Mouse (Mus musculus) MEL (cell line): ENCODE measurements at regions not wholly inside any gene's neighbourhood (a gene's known extent, or its start where the extent isn't known, plus 50 kb on each side); places are given as distances from the start of the nearest gene placed in this dataset.

Experiments
- CHD1 ChIP-seq: IDR thresholded peaks from 2 replicates; pipeline ENCODE4 v1.6.1; 2012; ENCODE audit warnings: low read depth, mild to moderate bottlenecking, inconsistent platforms, low read length, improper control_type of control experiment
- CTCF ChIP-seq, 3 experiments: IDR thresholded peaks in 2 of 3; conservative IDR thresholded peaks in 1 of 3; 2 replicates each; pipeline ENCODE4 v1.5.1; 2011 to 2012; ENCODE audit warnings: low read length in 3 of 3, low read depth in 2 of 3, mild to moderate bottlenecking in 2 of 3, improper control_type of control experiment in 1 of 3, inconsistent platforms in 1 of 3, mixed read lengths in 1 of 3, moderate library complexity in 1 of 3; ENCODE audit not compliant: control insufficient read depth in 1 of 3, insufficient read depth in 1 of 3, poor library complexity in 1 of 3, severe bottlenecking in 1 of 3
- E2F4 ChIP-seq: IDR thresholded peaks from 2 replicates; pipeline ENCODE4 v1.6.1; 2011; ENCODE audit warnings: low read depth, low read length, improper control_type of control experiment, borderline replicate concordance
- EP300 ChIP-seq, 2 experiments: IDR thresholded peaks; 2 replicates each; pipeline ENCODE4 v1.6.1; 2011; ENCODE audit warnings: improper control_type of control experiment in 2 of 2, low read length in 2 of 2, low read depth in 1 of 2, mild to moderate bottlenecking in 1 of 2
- MAFK ChIP-seq: IDR thresholded peaks from 2 replicates; pipeline ENCODE4 v1.6.1; 2011; ENCODE audit warnings: low read depth, mild to moderate bottlenecking, low read length, improper control_type of control experiment, borderline replicate concordance
- MYC ChIP-seq: IDR thresholded peaks from 2 replicates; pipeline ENCODE4 v1.6.1; 2011; ENCODE audit warnings: low read depth, mild to moderate bottlenecking, low read length, improper control_type of control experiment, moderate library complexity
- NRF1 ChIP-seq: IDR thresholded peaks from 2 replicates; pipeline ENCODE4 v1.6.1; 2014; ENCODE audit warnings: low read depth, mild to moderate bottlenecking, inconsistent platforms, low read length, improper control_type of control experiment, moderate library complexity; ENCODE audit not compliant: poor library complexity, insufficient read depth, severe bottlenecking
- TAL1 ChIP-seq: IDR thresholded peaks from 2 replicates; pipeline ENCODE4 v1.6.1; 2012; ENCODE audit warnings: mild to moderate bottlenecking, inconsistent platforms, low read length, moderate library complexity, mixed read lengths
- UBTF ChIP-seq: IDR thresholded peaks from 2 replicates; pipeline ENCODE4 v1.6.1; 2012; ENCODE audit warnings: low read depth, mild to moderate bottlenecking, inconsistent platforms, low read length, improper control_type of control experiment, moderate library complexity, borderline replicate concordance; ENCODE audit not compliant: insufficient read depth
- USF2 ChIP-seq, 2 experiments: IDR thresholded peaks; 2 replicates each; pipeline ENCODE4 v1.6.1; 2011 to 2012; ENCODE audit warnings: improper control_type of control experiment in 2 of 2, low read length in 2 of 2, borderline replicate concordance in 1 of 2, inconsistent platforms in 1 of 2, low read depth in 1 of 2, mild to moderate bottlenecking in 1 of 2; ENCODE audit not compliant: insufficient read depth in 1 of 2

- TF ChIP-seq EP300 (IDR thresholded peaks at IDR 0.05; ENCODE audit: low read depth in 1 of 2, low read length in 2 of 2) (no peak), NRF1 (no peak), CTCF (IDR thresholded peaks at IDR 0.05 in 2 of 3, conservative IDR thresholded peaks at IDR 0.05 in 1 of 3; ENCODE audit: control insufficient read depth in 1 of 3, insufficient read depth in 1 of 3, low read depth in 2 of 3, low read length in 3 of 3, poor library complexity in 1 of 3, severe bottlenecking in 1 of 3) (no peak), UBTF (no peak), MAFK (no peak), CHD1 (no peak), MYC (no peak), E2F4 (no peak), TAL1 (no peak), USF2 (IDR thresholded peaks at IDR 0.05; ENCODE audit: borderline replicate concordance in 1 of 2, insufficient read depth in 1 of 2, low read depth in 1 of 2, low read length in 2 of 2) (no peak)
Measured at GRCm38 (mm10) chr5:29892344-29892743, 120.6 kb upstream of the Il6 start.
